Mouse (Mus musculus): ENCODE measurements around the gene Heatr5a. TPM values are rescaled to one million over a fixed set of nuclear protein-coding genes. Genes with fewer than 3 reads are reported as not detected.

Gene Heatr5a
- 14.9 and 18.6 TPM in 2 replicates for polyA plus RNA-seq (2012; rRNA removed)

DNA sequence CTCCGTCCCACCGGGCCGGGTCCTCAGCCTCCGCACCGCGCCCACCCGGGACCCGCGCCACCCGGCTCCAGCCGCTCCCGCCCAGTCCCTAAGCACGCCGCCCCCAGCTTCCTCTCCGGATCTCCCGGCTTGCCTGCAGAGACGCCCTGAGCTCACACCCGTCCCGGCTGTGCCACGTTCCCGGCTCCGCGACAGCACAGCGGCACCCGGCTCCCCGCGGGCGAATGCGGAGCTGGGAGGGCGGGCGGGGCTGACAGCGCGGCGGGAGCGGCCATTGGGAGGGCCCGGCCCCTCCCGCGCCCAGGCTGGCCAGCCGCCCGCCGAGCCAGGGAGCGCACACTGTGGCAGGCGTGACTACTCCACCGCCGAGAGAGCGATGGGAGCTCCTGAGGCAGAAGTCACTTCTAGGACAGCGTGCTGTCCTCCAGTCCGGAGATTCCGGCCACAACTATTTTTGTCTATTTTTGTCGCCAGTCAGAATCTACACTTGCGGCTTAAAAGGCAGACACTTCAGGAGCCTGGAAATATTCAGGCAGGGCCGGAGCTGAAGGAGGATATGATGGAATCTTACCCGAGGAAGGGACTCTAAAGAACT is at the start of gene Heatr5a:
TSS of gene Heatr5a (minus strand) at position 252 of the 595 bp plus-strand sequence.
- no peak for TF ChIP-seq CTCF (IDR thresholded peaks at IDR 0.05; ENCODE audit: borderline replicate concordance, extremely low read depth, insufficient read depth, insufficient read length)
- TF ChIP-seq POLR2A (IDR thresholded peaks at IDR 0.05; ENCODE audit: borderline replicate concordance, extremely low read depth, insufficient read depth, insufficient read length, poor library complexity, severe bottlenecking) = 0 out of 2 replicates have a peak, but pooled peaks have one; percentile 28
- DNase-seq (ENCODE audit: low read depth) = peak; percentile 93

DNA sequence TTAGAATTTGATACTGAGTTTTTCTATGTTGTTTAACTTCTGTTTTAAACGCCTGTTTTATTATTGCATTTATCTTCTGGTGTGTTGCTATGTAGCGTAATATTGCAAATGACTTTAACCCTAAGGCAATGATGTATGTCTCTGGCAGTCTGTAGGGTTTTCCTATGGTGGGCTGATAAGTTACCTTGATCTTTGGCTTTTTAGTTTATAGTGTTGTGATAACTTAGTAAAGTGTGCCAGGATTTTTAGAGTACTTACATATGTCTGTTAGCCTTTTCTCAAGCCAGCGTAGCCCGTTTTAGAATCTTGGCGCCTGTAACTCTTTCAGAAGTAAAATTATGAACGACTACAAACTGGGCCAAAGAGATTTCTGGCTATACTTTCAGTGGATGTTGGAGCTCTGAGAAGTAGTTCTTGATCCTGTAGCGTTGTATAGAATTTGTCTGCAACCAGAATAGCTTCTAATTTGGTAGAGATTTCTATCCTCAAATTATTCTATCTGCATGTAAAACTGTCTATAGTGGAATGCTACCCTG is 43.4 kb upstream of the Heatr5a start:
- TF ChIP-seq POLR2A (IDR thresholded peaks at IDR 0.05; ENCODE audit: borderline replicate concordance, extremely low read depth, insufficient read depth, insufficient read length, poor library complexity, severe bottlenecking) = no peak
- no peak for TF ChIP-seq CTCF (IDR thresholded peaks at IDR 0.05; ENCODE audit: borderline replicate concordance, extremely low read depth, insufficient read depth, insufficient read length)
- no peak for DNase-seq (ENCODE audit: low read depth)

- TF ChIP-seq CTCF (IDR thresholded peaks at IDR 0.05; ENCODE audit: borderline replicate concordance, extremely low read depth, insufficient read depth, insufficient read length) (no peak), POLR2A (IDR thresholded peaks at IDR 0.05; ENCODE audit: borderline replicate concordance, extremely low read depth, insufficient read depth, insufficient read length, poor library complexity, severe bottlenecking) (no peak)
- no peak for DNase-seq (ENCODE audit: low read depth)
These were observed 42.9 kb upstream of the Heatr5a start for GRCm38 (mm10) chr12:52014044-52014443.

DNA sequence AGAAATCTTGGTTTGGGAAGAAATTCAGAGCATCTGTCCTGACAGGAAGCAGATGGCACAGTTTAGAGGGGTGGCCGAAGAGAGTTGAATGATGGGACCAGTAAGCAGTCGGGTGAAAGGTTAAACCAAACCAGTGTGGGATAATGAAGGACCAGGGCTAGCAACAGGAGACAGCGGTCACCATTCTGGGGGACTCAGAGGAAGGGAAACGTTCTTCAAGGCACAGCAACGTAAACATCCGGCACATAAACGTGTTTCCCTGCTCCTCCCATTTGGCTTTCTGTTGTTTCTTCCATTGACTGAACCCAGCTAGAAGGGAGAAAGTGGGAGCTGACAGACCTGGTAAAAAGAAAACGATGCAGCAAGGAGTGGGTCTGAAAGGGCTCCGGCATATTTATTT is 42.2 kb upstream of the Heatr5a start:
- no peak for DNase-seq (ENCODE audit: low read depth)
- no peak for TF ChIP-seq CTCF (IDR thresholded peaks at IDR 0.05; ENCODE audit: borderline replicate concordance, extremely low read depth, insufficient read depth, insufficient read length)
- TF ChIP-seq POLR2A (IDR thresholded peaks at IDR 0.05; ENCODE audit: borderline replicate concordance, extremely low read depth, insufficient read depth, insufficient read length, poor library complexity, severe bottlenecking) = no peak

DNA sequence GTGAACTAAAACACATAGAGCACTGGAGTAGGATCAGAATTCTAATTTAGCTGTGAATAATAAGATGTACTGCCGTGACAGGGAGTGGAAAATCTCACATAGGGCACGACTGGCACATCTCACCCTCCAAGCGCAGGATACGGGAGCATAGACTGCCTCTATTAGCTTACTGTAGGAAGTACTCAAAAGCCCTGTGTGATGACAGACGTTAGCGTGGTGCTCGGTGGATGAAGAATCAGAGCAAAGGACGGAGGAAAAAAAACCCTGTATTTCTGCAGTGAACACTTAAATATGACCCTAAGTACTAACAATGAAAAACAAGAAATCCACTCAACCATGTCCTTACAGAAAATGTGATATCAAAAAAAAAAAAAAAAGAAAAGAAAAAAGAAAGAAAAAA is 41.0 kb upstream of the Heatr5a start:
- DNase-seq (ENCODE audit: low read depth) = no peak
- TF ChIP-seq POLR2A (IDR thresholded peaks at IDR 0.05; ENCODE audit: borderline replicate concordance, extremely low read depth, insufficient read depth, insufficient read length, poor library complexity, severe bottlenecking) (no peak), CTCF (IDR thresholded peaks at IDR 0.05; ENCODE audit: borderline replicate concordance, extremely low read depth, insufficient read depth, insufficient read length) (no peak)

DNA sequence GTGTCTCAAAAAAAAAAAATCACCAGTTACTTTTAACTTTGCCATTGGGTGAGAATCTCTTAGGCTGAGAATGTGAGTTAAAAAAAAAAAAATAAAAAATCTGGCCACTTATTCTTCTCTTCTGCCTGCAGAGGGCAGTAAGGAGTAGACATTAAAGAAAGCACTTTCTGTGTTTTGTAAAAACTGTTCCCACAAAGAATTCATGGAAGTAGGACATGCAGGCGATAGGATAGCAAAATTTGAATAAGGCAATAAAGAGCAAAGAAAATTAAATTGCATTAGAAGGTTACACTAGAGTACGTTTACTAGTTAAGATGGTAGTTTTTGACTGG is 39.5 kb upstream of the Heatr5a start:
- peak; percentile 84 for DNase-seq (ENCODE audit: low read depth)
- no peak for TF ChIP-seq POLR2A (IDR thresholded peaks at IDR 0.05; ENCODE audit: borderline replicate concordance, extremely low read depth, insufficient read depth, insufficient read length, poor library complexity, severe bottlenecking)

DNA sequence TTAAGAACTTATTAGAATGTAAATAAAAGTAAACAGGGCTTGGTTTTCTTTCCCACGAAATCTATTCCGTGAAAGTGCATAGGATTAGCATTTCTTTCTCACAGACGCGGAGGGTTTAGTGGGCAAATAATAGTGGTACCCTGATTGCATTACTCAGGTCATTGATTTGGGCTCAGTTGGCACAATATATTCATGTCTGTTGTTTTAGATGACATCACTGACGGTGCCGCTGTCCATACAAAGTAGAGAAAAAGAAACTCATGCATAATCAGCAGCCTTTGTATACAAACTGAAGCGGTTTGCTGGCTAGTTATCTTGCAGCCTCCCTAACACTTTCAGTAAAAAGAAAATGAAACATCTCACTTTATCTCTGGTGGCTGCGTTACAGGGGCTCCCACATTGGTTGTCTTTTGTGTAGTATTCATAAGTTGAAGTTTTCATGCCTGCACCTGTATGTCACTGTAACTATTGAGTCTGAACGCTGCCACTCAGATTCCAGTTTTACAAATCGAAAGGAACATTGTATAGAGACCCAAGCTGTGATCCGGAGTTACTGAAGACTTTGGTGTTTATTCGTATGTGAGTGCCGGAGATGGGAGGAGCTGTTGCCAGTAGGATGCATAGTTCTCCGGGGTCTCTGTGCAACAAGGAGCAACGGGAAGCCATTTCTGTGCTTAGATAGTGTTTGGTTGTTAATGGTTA is 39.0 kb upstream of the Heatr5a start:
- DNase-seq (ENCODE audit: low read depth) = peak; percentile 89

DNA sequence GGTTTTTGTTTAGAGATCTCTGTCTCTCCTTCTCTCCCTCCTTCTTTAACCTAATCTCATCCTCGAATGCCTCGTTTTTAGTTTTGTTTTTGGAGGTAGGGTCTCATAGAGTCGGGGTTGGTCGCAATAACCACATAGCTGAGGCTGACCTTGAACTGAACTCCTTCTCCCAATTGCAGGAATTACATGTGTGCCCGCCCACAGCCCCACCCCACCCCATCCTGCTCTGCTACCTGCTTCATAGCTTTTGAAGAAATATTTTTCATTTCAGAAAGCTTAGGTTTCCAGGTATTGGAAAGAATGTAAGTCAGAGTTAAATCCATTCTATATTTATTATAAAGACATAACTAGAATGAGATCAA is 35.5 kb upstream of the Heatr5a start:
- TF ChIP-seq CTCF (IDR thresholded peaks at IDR 0.05; ENCODE audit: borderline replicate concordance, extremely low read depth, insufficient read depth, insufficient read length) (no peak), POLR2A (IDR thresholded peaks at IDR 0.05; ENCODE audit: borderline replicate concordance, extremely low read depth, insufficient read depth, insufficient read length, poor library complexity, severe bottlenecking) (no peak)
- no peak for DNase-seq (ENCODE audit: low read depth)

More for the DNA sequence above, 39.0 kb upstream of the Heatr5a start:
- TF ChIP-seq CTCF (IDR thresholded peaks at IDR 0.05; ENCODE audit: borderline replicate concordance, extremely low read depth, insufficient read depth, insufficient read length) = no peak

GRCm38 (mm10) chr12:52005877-52006632 is 34.9 kb upstream of the Heatr5a start, which contains the start of gene Dtd2:
Gene Dtd2, minus strand, starts transcription at chr12:52006501.
- DNase-seq (ENCODE audit: low read depth) = peak; percentile 96
- TF ChIP-seq CTCF (IDR thresholded peaks at IDR 0.05; ENCODE audit: borderline replicate concordance, extremely low read depth, insufficient read depth, insufficient read length) (no peak), POLR2A (IDR thresholded peaks at IDR 0.05; ENCODE audit: borderline replicate concordance, extremely low read depth, insufficient read depth, insufficient read length, poor library complexity, severe bottlenecking) (peak; percentile 100)

DNA sequence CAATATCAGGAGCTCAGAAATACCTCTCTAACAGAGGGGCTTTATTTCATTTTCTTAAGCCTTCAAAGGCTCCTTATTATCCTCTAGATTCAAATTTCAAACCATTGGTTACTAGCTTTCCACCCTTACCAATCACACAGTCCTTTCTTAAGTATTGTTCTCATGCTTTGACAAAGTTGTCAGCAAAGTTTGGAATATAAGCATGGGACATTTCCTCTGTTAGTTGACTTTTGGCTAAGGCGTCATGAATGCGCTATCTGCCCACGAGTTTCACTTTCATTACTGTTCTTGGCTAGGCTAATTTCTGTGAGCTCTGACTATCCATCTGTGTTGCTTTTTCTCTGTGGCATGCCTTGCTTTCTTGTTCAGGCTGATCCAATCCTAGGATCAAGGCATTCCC is 31.6 kb upstream of the Heatr5a start:
- DNase-seq (ENCODE audit: low read depth) = no peak
- TF ChIP-seq CTCF (IDR thresholded peaks at IDR 0.05; ENCODE audit: borderline replicate concordance, extremely low read depth, insufficient read depth, insufficient read length) = no peak
- TF ChIP-seq POLR2A (IDR thresholded peaks at IDR 0.05; ENCODE audit: borderline replicate concordance, extremely low read depth, insufficient read depth, insufficient read length, poor library complexity, severe bottlenecking) = no peak

DNA sequence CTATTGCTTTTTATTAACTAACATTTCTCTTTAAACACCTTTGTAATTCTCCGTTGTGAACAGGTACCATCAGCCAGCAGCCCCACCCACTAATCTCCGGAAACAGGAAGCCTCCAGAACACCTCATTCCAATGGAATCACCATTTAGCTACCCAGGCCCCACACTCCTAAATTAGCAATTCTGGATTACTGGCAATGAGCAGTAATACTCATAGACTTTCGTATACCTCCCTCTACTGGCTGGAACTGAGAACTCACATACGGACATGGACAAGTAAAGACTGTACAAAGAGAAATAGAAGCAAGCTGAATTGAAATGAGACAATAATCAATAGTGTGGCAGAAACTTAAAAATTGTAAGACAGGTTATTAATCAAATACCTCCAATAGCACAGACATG is 30.4 kb upstream of the Heatr5a start:
- TF ChIP-seq CTCF (IDR thresholded peaks at IDR 0.05; ENCODE audit: borderline replicate concordance, extremely low read depth, insufficient read depth, insufficient read length) (peak; percentile 46; the same call in 1 of the 2 replicates), POLR2A (IDR thresholded peaks at IDR 0.05; ENCODE audit: borderline replicate concordance, extremely low read depth, insufficient read depth, insufficient read length, poor library complexity, severe bottlenecking) (no peak)
- peak; percentile 90 for DNase-seq (ENCODE audit: low read depth)
